Mouse (Mus musculus) cerebellum, adult 9-11 months (tissue): ENCODE results near the gene Pwp1.
"Not testable (repeated sequence)": the region's sequence is repeated elsewhere in the genome, so short reads cannot be mapped to it uniquely, and the experiment has no call there.

ENCODE experiments used
- DNase-seq: peaks from one replicate; pipeline ENCODE4 v3.0.0; 2022

Gene Pwp1

GRCm38 (mm10) chr10:85829085-85829853, at the start of gene Pwp1:
TSS of gene Pwp1 (plus strand) at chr10:85829494.
- DNase-seq, result peak; percentile 63

DNA sequence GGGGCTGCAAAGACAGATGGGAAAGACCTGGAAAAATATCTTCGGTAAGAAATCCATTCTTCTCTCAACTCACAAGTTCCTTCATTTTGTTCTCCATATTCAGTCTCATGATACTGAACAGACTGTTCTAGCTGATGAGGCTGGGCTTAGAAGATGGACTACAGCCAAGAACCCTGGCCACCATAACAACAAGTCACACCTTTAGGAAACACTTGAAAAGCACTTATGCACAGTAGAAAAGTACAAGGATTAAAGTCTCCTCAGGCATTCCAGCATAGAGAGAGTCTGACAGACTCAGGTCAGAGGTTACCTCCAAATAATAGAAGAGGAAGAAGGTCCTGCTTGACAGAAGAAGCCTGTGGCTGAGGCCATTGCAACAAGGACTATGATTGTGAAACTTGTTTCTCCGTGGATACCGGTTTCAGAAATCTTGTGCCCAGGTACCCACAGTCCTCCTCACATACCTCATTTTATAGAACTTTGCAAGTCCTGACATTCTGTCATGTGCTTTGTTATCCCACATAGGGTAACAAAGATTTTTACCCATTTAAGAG, 7.1 kb upstream of the Pwp1 start:
- not testable (repeated sequence) for DNase-seq

GRCm38 (mm10) chr10:85823752-85824151, 5.5 kb upstream of the Pwp1 start:
- not testable (repeated sequence) for DNase-seq

DNA sequence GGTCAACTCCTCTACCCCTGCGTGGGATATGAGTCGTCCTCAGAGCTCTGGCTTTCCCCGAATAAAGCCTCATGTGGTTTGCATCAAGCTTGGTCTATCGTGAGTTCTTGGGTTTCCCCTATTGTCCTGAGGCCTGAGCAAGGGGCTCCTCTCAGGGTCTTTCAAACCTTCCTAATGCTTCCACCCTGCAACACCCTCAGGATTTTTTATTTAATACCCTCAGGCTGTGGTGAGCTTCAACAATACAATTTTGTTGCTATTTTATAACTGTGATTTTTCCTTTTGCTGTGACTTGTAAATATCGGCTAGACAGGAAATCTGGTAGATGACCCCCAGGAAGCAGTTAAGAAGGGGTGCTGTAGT, 591 bp upstream of the Pwp1 start:
- not testable (repeated sequence) for DNase-seq

- DNase-seq, result no peak
Measured at GRCm38 (mm10) chr10:85846105-85846862, 17.0 kb downstream of the Pwp1 start.

GRCm38 (mm10) chr10:85871698-85872478, 42.6 kb downstream of the Pwp1 start:
- DNase-seq, result peak; percentile 92

DNA sequence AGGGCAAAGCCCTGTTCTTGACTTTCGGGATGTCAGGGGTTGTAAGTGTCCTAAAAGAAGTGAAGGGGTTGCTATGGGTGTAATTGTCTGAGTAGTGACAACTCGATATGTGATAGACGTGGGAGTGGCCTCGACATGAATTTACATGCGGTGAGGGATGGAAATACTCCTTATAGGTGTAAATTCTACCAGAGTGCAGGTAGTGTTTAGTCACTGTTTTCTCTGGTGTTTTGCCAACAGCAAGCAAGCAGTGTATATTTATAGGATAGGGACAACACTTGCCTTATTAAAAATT, 43.1 kb downstream of the Pwp1 start:
- no peak for DNase-seq

GRCm38 (mm10) chr10:85873861-85874544, 44.7 kb downstream of the Pwp1 start:
- DNase-seq, result no peak

GRCm38 (mm10) chr10:85875812-85876211, 46.5 kb downstream of the Pwp1 start:
- DNase-seq, result no peak

DNA sequence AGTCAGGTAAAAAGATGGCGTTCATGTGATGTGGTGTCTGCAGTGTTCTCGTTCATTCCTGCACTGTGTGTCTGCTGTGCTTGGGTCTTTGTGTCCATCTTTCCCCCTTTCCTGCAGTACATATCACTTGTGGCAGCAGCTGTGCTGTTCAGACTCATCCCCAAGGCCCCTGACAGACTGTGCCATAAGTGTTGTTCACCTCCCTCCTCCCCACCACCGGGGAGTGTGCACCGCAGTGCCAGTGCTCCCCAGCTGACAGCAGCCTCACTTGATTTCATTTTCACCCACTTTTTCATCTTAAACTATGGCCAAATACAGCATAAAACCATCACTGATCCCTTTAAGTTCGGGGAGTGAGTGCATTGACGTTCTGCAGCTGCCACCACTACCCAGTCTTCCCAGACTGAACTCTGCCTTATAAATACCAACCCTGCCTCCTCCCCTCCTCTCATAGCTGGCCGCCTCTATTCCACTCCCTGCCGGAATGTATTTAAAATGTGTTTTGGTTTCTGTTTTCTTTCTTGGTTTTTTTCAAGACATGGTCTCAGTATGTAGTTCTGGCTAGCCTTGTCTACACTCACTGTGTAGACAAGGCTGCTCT, 50.7 kb downstream of the Pwp1 start:
- no peak for DNase-seq

DNA sequence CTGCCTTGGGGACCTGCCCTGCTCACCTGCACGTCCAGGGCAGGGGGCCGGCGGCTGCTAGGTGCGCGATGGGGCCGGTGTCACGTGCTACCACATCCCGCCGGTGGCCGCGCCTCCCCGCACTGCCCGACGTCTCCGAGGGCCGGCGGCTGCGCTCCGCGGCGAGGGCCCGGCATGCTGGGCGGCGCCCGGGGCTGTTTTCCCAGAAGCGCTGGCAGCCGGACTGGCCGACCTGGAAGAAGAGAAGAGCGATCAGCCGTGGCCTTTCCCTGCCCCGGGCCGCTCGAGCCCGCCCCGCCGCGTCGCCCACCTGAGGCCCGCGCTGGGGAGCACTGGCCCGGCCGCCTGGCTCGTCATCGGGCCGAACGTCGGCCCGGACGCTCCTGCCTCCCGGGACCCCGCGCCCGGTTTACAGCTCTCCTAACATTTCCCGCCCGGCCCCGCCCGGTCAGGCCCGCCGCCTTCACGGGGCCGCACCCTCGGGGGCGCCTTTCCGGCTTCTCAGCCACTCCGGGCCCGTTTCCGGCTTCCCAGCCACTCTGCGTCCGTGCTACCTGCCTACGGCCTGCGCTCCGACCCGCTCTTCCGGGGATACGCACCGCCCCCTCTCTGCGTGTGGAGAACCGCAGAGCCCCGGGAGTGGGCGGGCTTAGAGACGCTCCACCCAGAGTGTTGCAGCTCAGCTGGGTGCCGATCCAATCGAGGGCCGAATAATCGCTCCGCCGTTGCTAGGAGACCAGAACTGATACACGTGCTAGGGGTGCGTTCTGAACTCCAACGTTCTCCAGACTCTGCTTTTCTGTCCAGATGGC, 87.4 kb downstream of the Pwp1 start, which contains the start of gene Prdm4:
TSS of gene Prdm4 (minus strand) at position 645 of the 812 bp plus-strand sequence.
- DNase-seq, result peak; percentile 97

GRCm38 (mm10) chr10:85927676-85928445, 98.6 kb downstream of the Pwp1 start, which contains the start of gene Ascl4:
TSS of gene Ascl4 (plus strand) at chr10:85927681.
- DNase-seq, result no peak

GRCm38 (mm10) chr10:85928499-85929207, 99.4 kb downstream of the Pwp1 start:
- DNase-seq, result peak; percentile 90

- no peak for DNase-seq
Measured at GRCm38 (mm10) chr10:85929208-85929591, 99.9 kb downstream of the Pwp1 start.

DNA sequence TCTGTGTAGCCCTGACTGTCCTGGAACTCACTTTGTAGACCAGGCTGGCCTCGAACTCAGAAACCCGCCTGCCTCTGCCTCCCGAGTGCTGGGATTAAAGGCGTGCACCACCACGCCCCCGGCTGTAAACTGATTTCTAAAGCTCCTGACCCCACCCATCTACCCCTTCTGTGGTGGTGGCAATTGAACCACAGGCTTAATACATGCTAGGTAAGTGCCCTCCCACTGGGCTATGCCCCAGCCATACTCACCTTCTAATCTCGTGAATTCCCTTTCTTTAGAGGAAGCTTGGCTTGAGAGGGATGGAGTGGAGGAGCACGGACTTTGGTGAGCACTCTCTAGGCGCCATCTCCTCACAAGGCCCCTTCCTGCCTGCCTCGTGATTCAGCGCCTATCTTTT, 100.7 kb downstream of the Pwp1 start:
- no peak for DNase-seq

DNA sequence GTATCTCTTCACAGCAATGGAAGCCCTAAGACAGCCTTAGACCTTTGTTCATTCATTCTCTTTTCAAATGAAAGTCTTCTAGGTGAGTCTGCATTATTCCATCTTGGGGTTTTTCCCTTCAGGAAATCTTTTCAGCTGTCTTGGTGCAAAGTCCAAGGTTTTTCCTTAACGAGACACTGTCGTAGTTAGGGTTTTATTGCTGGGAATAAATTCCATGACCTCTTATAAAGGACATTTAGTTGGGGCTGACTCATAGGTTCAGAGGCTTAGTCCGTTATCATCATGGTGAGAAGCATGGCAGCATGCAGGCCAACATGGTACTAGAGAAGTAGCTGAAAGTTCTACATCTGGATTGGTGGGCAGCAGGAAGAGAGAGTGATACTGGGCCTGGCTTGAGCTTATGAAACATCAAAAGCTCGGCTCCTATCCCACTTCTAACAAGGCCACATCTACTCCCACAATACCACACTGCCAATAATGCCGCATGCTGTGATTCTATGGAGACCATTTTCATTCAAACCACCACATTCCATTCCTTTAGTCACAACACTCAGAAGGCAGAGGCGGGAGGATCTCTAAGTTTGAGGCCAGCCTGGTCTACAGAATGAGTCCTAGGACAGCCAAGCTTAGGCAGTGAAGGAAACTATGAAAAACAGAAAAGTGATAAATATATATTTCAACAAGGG, 107.1 kb downstream of the Pwp1 start:
- no peak for DNase-seq
